Mouse (Mus musculus): ENCODE data around the gene Nbea.

DNA sequence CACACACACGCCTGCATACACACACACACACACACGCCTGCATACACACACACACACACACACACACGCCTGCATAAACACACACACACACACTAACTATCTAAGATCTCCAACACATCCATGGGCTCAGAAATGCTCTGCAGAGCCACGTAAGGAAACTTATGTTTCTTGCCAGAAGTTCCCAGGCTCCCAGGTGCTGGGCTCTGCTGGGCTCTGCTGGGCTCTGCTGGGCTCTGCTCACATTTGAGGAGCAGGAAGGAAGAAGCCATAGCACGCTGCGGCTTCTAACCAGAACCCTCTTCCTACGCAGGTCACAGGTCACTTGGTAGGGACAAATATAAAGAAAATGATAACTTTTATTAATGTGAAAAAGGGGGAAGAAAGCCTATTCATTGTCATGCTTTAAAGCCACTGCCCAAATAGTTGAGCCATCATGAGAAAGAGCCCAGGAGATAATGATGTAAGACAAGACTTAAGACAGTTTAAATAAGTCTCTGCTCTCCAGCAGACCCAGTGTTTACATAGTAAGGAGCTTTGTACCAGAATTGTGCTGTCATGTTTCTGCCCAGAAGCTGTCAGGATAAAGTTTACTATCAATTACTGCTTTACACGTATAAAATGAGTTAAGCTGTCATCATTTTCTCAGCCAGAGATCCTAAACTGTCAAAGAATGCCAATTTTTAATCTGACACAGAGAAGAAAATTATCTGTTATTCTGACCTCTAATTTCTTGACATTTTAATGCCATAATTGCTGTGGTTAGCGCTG lies 521.6 kb downstream of the Nbea start:
- TF ChIP-seq CTCF (IDR thresholded peaks at IDR 0.05; ENCODE audit: low read depth) (no peak), EP300 (IDR thresholded peaks at IDR 0.05; ENCODE audit: low read depth) (no peak)

Data from liver, embryonic 14.5 days (tissue).